Mouse (Mus musculus): ENCODE measurements at regions not wholly inside any gene's neighbourhood (a gene's known extent, or its start where the extent isn't known, plus 50 kb on each side); places are given as distances from the start of the nearest gene placed in this dataset.

- no peaks in the 10 kb centered on the region for H3K27me3 ChIP-seq (ENCODE audit: control insufficient read depth, insufficient read depth, low read length)
- H3K4me3 ChIP-seq (ENCODE audit: low read depth, low read length): no peak overlapping the region
- no peak overlapping the region for H3K9ac ChIP-seq (ENCODE audit: low read length)
- ATAC-seq (ENCODE audit: insufficient number of reproducible peaks, low FRiP score, low TSS enrichment, low read depth): no peak
- DNase-seq (ENCODE audit: low spot score): no peak
- no peaks in the 10 kb centered on the region for H3K36me3 ChIP-seq (ENCODE audit: control insufficient read depth, insufficient read depth, low read length)
- WGBS: 88% methylated on average over 5 of the region's 8 CpGs
- H3K27ac ChIP-seq (replicated peaks; ENCODE audit: low read depth, low read length): no peak overlapping the region
- no peaks in the 10 kb centered on the region for H3K4me1 ChIP-seq (ENCODE audit: control insufficient read depth, insufficient read depth, low read length)
- H3K4me2 ChIP-seq (ENCODE audit: low read depth, severe bottlenecking): no peak overlapping the region
- no peaks in the 10 kb centered on the region for H3K9me3 ChIP-seq (ENCODE audit: control insufficient read depth, low read length)
These were observed 198.9 kb upstream of the Trib2 start for GRCm38 (mm10) chr12:16015596-16015995.

- Histone ChIP-seq H3K36me3 (ENCODE audit: control insufficient read depth, insufficient read depth, low read length) (no peaks in the 10 kb centered on the region), H3K27me3 (ENCODE audit: control insufficient read depth, insufficient read depth, low read length) (no peaks in the 10 kb centered on the region), H3K27ac (replicated peaks; ENCODE audit: low read depth, low read length) (no peak overlapping the region), H3K4me2 (ENCODE audit: low read depth, severe bottlenecking) (no peak overlapping the region), H3K9ac (ENCODE audit: low read length) (no peak overlapping the region), H3K4me1 (ENCODE audit: control insufficient read depth, insufficient read depth, low read length) (0 out of 2 replicates have a peak, but pooled peaks cover 4% of the 10 kb centered on the region), H3K9me3 (ENCODE audit: control insufficient read depth, low read length) (no peaks in the 10 kb centered on the region), H3K4me3 (ENCODE audit: low read depth, low read length) (no peak overlapping the region)
- WGBS: 68% methylated on average over 1 of the region's 1 CpGs
- DNase-seq (ENCODE audit: low spot score) (no peak), ATAC-seq (ENCODE audit: insufficient number of reproducible peaks, low FRiP score, low TSS enrichment, low read depth) (no peak)
These were observed 198.0 kb upstream of the Trib2 start for GRCm38 (mm10) chr12:16014679-16015078.

- DNase-seq (ENCODE audit: low spot score) (no peak), ATAC-seq (ENCODE audit: insufficient number of reproducible peaks, low FRiP score, low TSS enrichment, low read depth) (no peak)
- H3K9ac ChIP-seq (ENCODE audit: low read length): no peak overlapping the region
- H3K4me3 ChIP-seq (ENCODE audit: low read depth, low read length): no peak overlapping the region
- H3K9me3 ChIP-seq (ENCODE audit: control insufficient read depth, low read length): no peaks in the 10 kb centered on the region
- no peaks in the 10 kb centered on the region for H3K27me3 ChIP-seq (ENCODE audit: control insufficient read depth, insufficient read depth, low read length)
- H3K4me1 ChIP-seq (ENCODE audit: control insufficient read depth, insufficient read depth, low read length): 0 out of 2 replicates have a peak, but pooled peaks cover 4% of the 10 kb centered on the region
- no peaks in the 10 kb centered on the region for H3K36me3 ChIP-seq (ENCODE audit: control insufficient read depth, insufficient read depth, low read length)
- no peak overlapping the region for H3K27ac ChIP-seq (replicated peaks; ENCODE audit: low read depth, low read length)
- H3K4me2 ChIP-seq (ENCODE audit: low read depth, severe bottlenecking): no peak overlapping the region
- 85% methylated on average over 6 of the region's 6 CpGs for WGBS
These were observed 197.3 kb upstream of the Trib2 start for GRCm38 (mm10) chr12:16013861-16014630.

- H3K4me3 ChIP-seq (ENCODE audit: low read depth, low read length): no peak overlapping the region
- DNase-seq (ENCODE audit: low spot score): no peak
- WGBS: 91% methylated on average over 2 of the region's 2 CpGs
- ATAC-seq (ENCODE audit: insufficient number of reproducible peaks, low FRiP score, low TSS enrichment, low read depth): no peak
- no peaks in the 10 kb centered on the region for H3K9me3 ChIP-seq (ENCODE audit: control insufficient read depth, low read length)
- no peak overlapping the region for H3K27ac ChIP-seq (replicated peaks; ENCODE audit: low read depth, low read length)
- no peaks in the 10 kb centered on the region for H3K36me3 ChIP-seq (ENCODE audit: control insufficient read depth, insufficient read depth, low read length)
- 0 out of 2 replicates have a peak, but pooled peaks cover 4% of the 10 kb centered on the region for H3K4me1 ChIP-seq (ENCODE audit: control insufficient read depth, insufficient read depth, low read length)
- no peak overlapping the region for H3K9ac ChIP-seq (ENCODE audit: low read length)
- H3K27me3 ChIP-seq (ENCODE audit: control insufficient read depth, insufficient read depth, low read length): no peaks in the 10 kb centered on the region
- H3K4me2 ChIP-seq (ENCODE audit: low read depth, severe bottlenecking): no peak overlapping the region
These were observed 196.6 kb upstream of the Trib2 start for GRCm38 (mm10) chr12:16013354-16013753.

- Histone ChIP-seq H3K4me3 (ENCODE audit: low read depth, low read length) (no peak overlapping the region), H3K27ac (replicated peaks; ENCODE audit: low read depth, low read length) (no peak overlapping the region), H3K9me3 (ENCODE audit: control insufficient read depth, low read length) (no peaks in the 10 kb centered on the region), H3K4me2 (ENCODE audit: low read depth, severe bottlenecking) (no peak overlapping the region), H3K4me1 (ENCODE audit: control insufficient read depth, insufficient read depth, low read length) (0 out of 2 replicates have a peak, but pooled peaks cover 4% of the 10 kb centered on the region), H3K36me3 (ENCODE audit: control insufficient read depth, insufficient read depth, low read length) (no peaks in the 10 kb centered on the region), H3K9ac (ENCODE audit: low read length) (no peak overlapping the region), H3K27me3 (ENCODE audit: control insufficient read depth, insufficient read depth, low read length) (no peaks in the 10 kb centered on the region)
- WGBS: 70% methylated on average over 4 of the region's 4 CpGs
- ATAC-seq (ENCODE audit: insufficient number of reproducible peaks, low FRiP score, low TSS enrichment, low read depth) (no peak), DNase-seq (ENCODE audit: low spot score) (no peak)
These were observed 195.4 kb upstream of the Trib2 start for GRCm38 (mm10) chr12:16012081-16012480.

GRCm38 (mm10) chr12:16009822-16010620, 193.3 kb upstream of the Trib2 start:
- Histone ChIP-seq H3K4me2 (ENCODE audit: low read depth, severe bottlenecking) (no peak overlapping the region), H3K4me3 (ENCODE audit: low read depth, low read length) (no peak overlapping the region), H3K36me3 (ENCODE audit: control insufficient read depth, insufficient read depth, low read length) (no peaks in the 10 kb centered on the region), H3K9me3 (ENCODE audit: control insufficient read depth, low read length) (no peaks in the 10 kb centered on the region), H3K4me1 (ENCODE audit: control insufficient read depth, insufficient read depth, low read length) (0 out of 2 replicates have a peak, but pooled peaks cover 4% of the 10 kb centered on the region), H3K9ac (ENCODE audit: low read length) (no peak overlapping the region), H3K27me3 (ENCODE audit: control insufficient read depth, insufficient read depth, low read length) (no peaks in the 10 kb centered on the region), H3K27ac (replicated peaks; ENCODE audit: low read depth, low read length) (no peak overlapping the region)
- WGBS: 60% methylated on average over 10 of the region's 10 CpGs
- ATAC-seq (ENCODE audit: insufficient number of reproducible peaks, low FRiP score, low TSS enrichment, low read depth) (no peak), DNase-seq (ENCODE audit: low spot score) (no peak)

GRCm38 (mm10) chr12:16008763-16009515, 192.2 kb upstream of the Trib2 start:
- no peak for DNase-seq (ENCODE audit: low spot score)
- ATAC-seq (ENCODE audit: insufficient number of reproducible peaks, low FRiP score, low TSS enrichment, low read depth): no peak
- no peak overlapping the region for H3K27ac ChIP-seq (replicated peaks; ENCODE audit: low read depth, low read length)
- H3K27me3 ChIP-seq (ENCODE audit: control insufficient read depth, insufficient read depth, low read length): no peaks in the 10 kb centered on the region
- 0 out of 2 replicates have a peak, but pooled peaks cover 4% of the 10 kb centered on the region for H3K4me1 ChIP-seq (ENCODE audit: control insufficient read depth, insufficient read depth, low read length)
- no peak overlapping the region for H3K9ac ChIP-seq (ENCODE audit: low read length)
- H3K9me3 ChIP-seq (ENCODE audit: control insufficient read depth, low read length): no peaks in the 10 kb centered on the region
- no peak overlapping the region for H3K4me3 ChIP-seq (ENCODE audit: low read depth, low read length)
- H3K36me3 ChIP-seq (ENCODE audit: control insufficient read depth, insufficient read depth, low read length): no peaks in the 10 kb centered on the region
- H3K4me2 ChIP-seq (ENCODE audit: low read depth, severe bottlenecking): no peak overlapping the region
- WGBS: 69% methylated on average over 3 of the region's 3 CpGs

GRCm38 (mm10) chr12:16008261-16008660, 191.5 kb upstream of the Trib2 start:
- Histone ChIP-seq H3K27me3 (ENCODE audit: control insufficient read depth, insufficient read depth, low read length) (no peaks in the 10 kb centered on the region), H3K4me2 (ENCODE audit: low read depth, severe bottlenecking) (no peak overlapping the region), H3K27ac (replicated peaks; ENCODE audit: low read depth, low read length) (no peak overlapping the region), H3K4me1 (ENCODE audit: control insufficient read depth, insufficient read depth, low read length) (0 out of 2 replicates have a peak, but pooled peaks cover 4% of the 10 kb centered on the region), H3K36me3 (ENCODE audit: control insufficient read depth, insufficient read depth, low read length) (no peaks in the 10 kb centered on the region), H3K9ac (ENCODE audit: low read length) (no peak overlapping the region), H3K4me3 (ENCODE audit: low read depth, low read length) (no peak overlapping the region), H3K9me3 (ENCODE audit: control insufficient read depth, low read length) (no peaks in the 10 kb centered on the region)
- 89% methylated on average over 4 of the region's 4 CpGs for WGBS
- DNase-seq (ENCODE audit: low spot score): no peak
- no peak for ATAC-seq (ENCODE audit: insufficient number of reproducible peaks, low FRiP score, low TSS enrichment, low read depth)
